Mouse (Mus musculus): ENCODE measurements around the gene Tbc1d8.

Gene Tbc1d8

GRCm38 (mm10) chr1:39381017-39381416, 97.5 kb downstream of the Tbc1d8 start:
- Histone ChIP-seq H3K36me3 (ENCODE audit: control insufficient read depth, insufficient read depth, low read length, poor library complexity, severe bottlenecking) (no peaks in the 10 kb centered on the region), H3K27me3 (ENCODE audit: control insufficient read depth, insufficient read depth, low read length, poor library complexity, severe bottlenecking) (no peaks in the 10 kb centered on the region)
- DNase-seq (ENCODE audit: low read depth, low spot score): no peak

- H3K27me3 ChIP-seq (ENCODE audit: control insufficient read depth, insufficient read depth, low read length, poor library complexity, severe bottlenecking): no peaks in the 10 kb centered on the region
- H3K36me3 ChIP-seq (ENCODE audit: control insufficient read depth, insufficient read depth, low read length, poor library complexity, severe bottlenecking): no peaks in the 10 kb centered on the region
- DNase-seq (ENCODE audit: low read depth, low spot score): no peak
Measured at GRCm38 (mm10) chr1:39379021-39379420, 99.5 kb downstream of the Tbc1d8 start.

DNA sequence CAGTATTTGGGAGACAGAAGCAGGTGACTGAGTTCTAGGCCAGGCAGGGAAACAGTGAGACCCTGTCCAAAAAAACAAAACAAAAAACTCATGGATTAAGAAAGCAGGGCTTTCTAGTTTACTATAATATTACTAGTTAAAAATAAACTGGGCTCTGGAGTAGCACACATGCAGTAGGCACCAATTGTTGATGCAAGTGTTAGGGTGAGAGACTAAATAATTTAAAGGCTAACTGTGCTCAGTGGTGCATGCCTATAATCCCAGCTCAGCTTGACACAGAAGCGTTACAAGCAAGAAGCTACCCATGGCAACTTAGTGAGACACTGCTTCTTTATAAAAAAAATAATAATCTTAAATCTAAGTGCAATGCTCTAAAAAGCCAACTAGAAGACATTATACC, 100.0 kb downstream of the Tbc1d8 start:
- no peaks in the 10 kb centered on the region; the same call in 1 of the 2 replicates for H3K36me3 ChIP-seq (ENCODE audit: control insufficient read depth, insufficient read depth, low read length, poor library complexity, severe bottlenecking)
- H3K27me3 ChIP-seq (ENCODE audit: control insufficient read depth, insufficient read depth, low read length, poor library complexity, severe bottlenecking): no peaks in the 10 kb centered on the region
- DNase-seq (ENCODE audit: low read depth, low spot score): no peak

GRCm38 (mm10) chr1:39376726-39377240, 101.8 kb downstream of the Tbc1d8 start:
- no peak for DNase-seq (ENCODE audit: low read depth, low spot score)
- H3K27me3 ChIP-seq (ENCODE audit: control insufficient read depth, insufficient read depth, low read length, poor library complexity, severe bottlenecking): no peaks in the 10 kb centered on the region
- H3K36me3 ChIP-seq (ENCODE audit: control insufficient read depth, insufficient read depth, low read length, poor library complexity, severe bottlenecking): peaks cover 1% of the 10 kb centered on the region

DNA sequence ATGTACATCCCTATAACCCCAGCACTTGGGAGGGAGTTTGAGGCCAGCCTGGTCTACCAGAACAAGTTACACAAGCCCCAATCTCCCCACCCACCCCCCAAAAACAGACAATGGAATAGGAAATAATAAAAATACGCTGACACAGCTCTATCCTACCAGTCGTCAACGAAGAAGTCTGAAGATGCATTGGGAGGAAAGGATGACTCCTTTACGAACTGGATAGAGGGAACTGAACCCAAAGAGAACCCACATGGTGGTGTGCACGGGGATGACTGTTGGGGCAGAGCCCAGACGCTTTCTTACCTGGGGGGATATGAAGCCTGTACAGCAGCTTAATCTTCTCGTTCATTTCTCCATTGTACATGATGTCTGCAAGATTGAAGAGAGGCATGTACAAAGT, 102.4 kb downstream of the Tbc1d8 start:
- Histone ChIP-seq H3K27me3 (ENCODE audit: control insufficient read depth, insufficient read depth, low read length, poor library complexity, severe bottlenecking) (no peaks in the 10 kb centered on the region), H3K36me3 (ENCODE audit: control insufficient read depth, insufficient read depth, low read length, poor library complexity, severe bottlenecking) (peaks cover 3% of the 10 kb centered on the region)
- no peak for DNase-seq (ENCODE audit: low read depth, low spot score)

DNA sequence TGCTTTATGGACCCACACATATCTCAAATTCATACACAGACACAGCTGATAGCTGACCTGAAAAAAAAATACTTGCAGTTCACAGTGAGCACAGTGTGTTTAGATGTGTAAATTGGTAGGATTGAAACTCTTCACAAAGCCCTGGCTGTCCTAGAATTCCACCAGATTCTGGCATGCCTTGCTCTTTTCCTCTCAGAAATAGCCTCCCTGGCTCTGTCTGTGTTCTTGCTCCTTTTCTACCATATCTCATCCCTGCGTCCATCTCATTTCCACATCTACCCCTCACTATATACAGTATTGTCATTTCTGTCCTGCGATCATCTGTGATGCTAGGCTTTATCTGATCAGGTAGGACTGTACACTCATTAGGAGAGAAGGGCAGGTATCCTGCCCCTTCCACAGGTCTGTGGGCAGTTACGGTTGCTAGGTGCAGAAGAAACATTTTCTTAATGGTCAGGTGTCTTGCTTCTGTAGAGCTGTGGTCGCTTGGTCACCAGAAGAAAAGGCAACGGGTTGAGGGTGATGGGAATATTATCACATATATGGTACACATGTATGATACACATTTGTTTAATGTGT, 104.2 kb downstream of the Tbc1d8 start:
- no peak for DNase-seq (ENCODE audit: low read depth, low spot score)
- Histone ChIP-seq H3K36me3 (ENCODE audit: control insufficient read depth, insufficient read depth, low read length, poor library complexity, severe bottlenecking) (peaks cover 7% of the 10 kb centered on the region), H3K27me3 (ENCODE audit: control insufficient read depth, insufficient read depth, low read length, poor library complexity, severe bottlenecking) (no peaks in the 10 kb centered on the region)

GRCm38 (mm10) chr1:39373378-39373777, 105.2 kb downstream of the Tbc1d8 start:
- no peak for DNase-seq (ENCODE audit: low read depth, low spot score)
- peaks cover 7% of the 10 kb centered on the region for H3K36me3 ChIP-seq (ENCODE audit: control insufficient read depth, insufficient read depth, low read length, poor library complexity, severe bottlenecking)
- no peaks in the 10 kb centered on the region for H3K27me3 ChIP-seq (ENCODE audit: control insufficient read depth, insufficient read depth, low read length, poor library complexity, severe bottlenecking)

DNA sequence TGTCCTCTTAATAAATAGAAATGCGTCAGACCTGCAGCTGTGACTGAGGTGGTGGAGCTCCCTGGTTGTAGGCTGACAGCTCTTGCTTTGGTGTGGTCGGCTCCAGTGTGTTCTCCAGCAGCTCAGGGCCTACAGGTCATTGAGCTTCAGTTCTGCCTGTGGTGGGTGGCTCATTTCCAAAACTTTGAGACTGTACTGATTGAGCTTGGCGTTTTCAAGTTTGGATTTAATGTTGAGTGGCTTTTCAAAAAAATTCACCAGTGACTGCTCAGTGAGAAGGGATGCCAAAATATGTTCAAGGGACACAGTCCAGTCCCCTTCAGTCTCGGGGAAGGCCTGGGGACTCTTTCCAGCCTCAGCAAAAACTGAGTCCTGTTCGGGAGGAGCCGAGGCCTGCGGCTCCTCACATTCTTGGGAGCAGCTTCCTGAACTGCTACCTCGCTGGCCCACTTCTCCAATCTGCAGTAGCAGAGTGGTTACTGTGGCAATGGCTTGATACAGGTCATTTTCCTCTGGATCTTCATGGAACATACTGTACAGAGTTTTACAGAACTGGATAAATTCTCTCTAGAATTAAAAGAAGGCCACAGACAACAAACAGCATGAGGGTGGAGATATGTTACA, 106.2 kb downstream of the Tbc1d8 start:
- Histone ChIP-seq H3K27me3 (ENCODE audit: control insufficient read depth, insufficient read depth, low read length, poor library complexity, severe bottlenecking) (no peaks in the 10 kb centered on the region), H3K36me3 (ENCODE audit: control insufficient read depth, insufficient read depth, low read length, poor library complexity, severe bottlenecking) (peaks cover 7% of the 10 kb centered on the region)
- no peak for DNase-seq (ENCODE audit: low read depth, low spot score)

- peaks cover 7% of the 10 kb centered on the region for H3K36me3 ChIP-seq (ENCODE audit: control insufficient read depth, insufficient read depth, low read length, poor library complexity, severe bottlenecking)
- H3K27me3 ChIP-seq (ENCODE audit: control insufficient read depth, insufficient read depth, low read length, poor library complexity, severe bottlenecking): peaks cover 2% of the 10 kb centered on the region; the same call in 1 of the 2 replicates
- no peak for DNase-seq (ENCODE audit: low read depth, low spot score)
Measured at GRCm38 (mm10) chr1:39370431-39370830, 108.1 kb downstream of the Tbc1d8 start.

DNA sequence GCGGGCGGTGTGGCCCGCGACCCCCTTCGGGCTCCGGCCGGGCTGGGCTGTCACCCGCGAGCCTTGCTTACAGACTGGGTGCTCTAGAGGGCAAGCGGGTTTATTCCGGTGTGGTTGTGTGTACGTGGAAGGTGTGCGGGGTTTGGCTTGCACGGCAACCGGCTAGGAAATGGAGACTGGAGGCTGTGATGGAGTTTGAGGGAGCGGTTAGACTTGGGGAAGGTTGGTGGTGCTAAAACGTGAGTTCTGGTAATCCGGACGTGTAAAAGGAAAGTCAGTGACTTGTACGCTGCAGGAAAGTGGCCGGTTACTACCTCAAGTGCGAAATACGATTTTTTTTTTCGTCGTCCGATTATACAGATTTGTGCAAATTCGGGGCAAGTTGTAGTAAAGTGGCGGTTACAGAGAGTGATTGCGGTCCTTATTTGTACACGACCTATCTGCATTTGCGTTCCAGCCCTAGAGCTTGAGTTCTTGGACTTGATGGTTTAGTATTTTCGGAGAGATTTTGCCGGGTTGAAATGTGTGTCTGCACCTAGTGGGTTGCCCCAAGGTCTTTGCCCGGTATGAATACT, 110.2 kb downstream of the Tbc1d8 start:
- DNase-seq (ENCODE audit: low read depth, low spot score): peak; percentile 32
- Histone ChIP-seq H3K27me3 (ENCODE audit: control insufficient read depth, insufficient read depth, low read length, poor library complexity, severe bottlenecking) (peaks cover 2% of the 10 kb centered on the region; the same call in 1 of the 2 replicates), H3K36me3 (ENCODE audit: control insufficient read depth, insufficient read depth, low read length, poor library complexity, severe bottlenecking) (peaks cover 7% of the 10 kb centered on the region; the same call in 1 of the 2 replicates)

DNA sequence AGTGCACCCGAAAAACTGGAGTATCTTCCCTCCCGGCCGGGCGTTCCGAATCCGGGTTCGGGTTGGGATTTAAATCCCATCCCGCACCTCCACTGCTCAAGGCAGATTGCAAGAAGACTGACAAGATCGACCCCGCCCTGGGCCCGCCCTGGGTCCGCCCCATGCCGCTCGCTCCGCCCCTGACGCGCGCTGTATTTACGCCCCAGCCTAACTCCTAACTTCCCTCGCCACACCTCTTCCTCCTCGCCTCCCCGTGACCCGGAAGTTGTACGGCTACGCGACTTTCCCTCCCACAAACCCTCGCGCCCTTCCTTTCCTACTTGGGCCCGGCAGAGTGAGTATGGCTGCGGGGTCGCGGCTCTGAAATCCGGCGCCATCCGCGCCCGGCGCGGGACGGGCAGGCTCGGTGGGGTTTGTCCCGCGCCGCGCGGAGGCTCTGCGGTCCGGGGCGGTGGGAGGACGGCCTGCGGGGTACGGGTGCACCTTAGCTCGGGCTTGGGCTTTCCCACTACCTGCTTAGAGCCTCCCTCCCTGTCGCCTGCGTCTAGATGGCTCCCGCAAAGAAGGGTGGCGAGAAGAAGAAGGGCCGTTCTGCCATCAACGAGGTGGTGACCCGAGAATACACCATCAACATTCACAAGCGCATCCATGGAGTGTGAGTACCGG, 110.8 kb downstream of the Tbc1d8 start, which contains the start of gene Rpl31:
Gene Rpl31, plus strand, starts transcription at position 242 of the 666 bp plus-strand sequence.
- peak; percentile 96 for DNase-seq (ENCODE audit: low read depth, low spot score)
- Histone ChIP-seq H3K36me3 (ENCODE audit: control insufficient read depth, insufficient read depth, low read length, poor library complexity, severe bottlenecking) (peaks cover 7% of the 10 kb centered on the region; the same call in 1 of the 2 replicates), H3K27me3 (ENCODE audit: control insufficient read depth, insufficient read depth, low read length, poor library complexity, severe bottlenecking) (peaks cover 2% of the 10 kb centered on the region; the same call in 1 of the 2 replicates)

GRCm38 (mm10) chr1:39367045-39367444, 111.5 kb downstream of the Tbc1d8 start:
- peaks cover 2% of the 10 kb centered on the region; the same call in 1 of the 2 replicates for H3K27me3 ChIP-seq (ENCODE audit: control insufficient read depth, insufficient read depth, low read length, poor library complexity, severe bottlenecking)
- H3K36me3 ChIP-seq (ENCODE audit: control insufficient read depth, insufficient read depth, low read length, poor library complexity, severe bottlenecking): peaks cover 6% of the 10 kb centered on the region; the same call in 1 of the 2 replicates
- no peak for DNase-seq (ENCODE audit: low read depth, low spot score)

GRCm38 (mm10) chr1:39365562-39365961, 113.0 kb downstream of the Tbc1d8 start:
- H3K27me3 ChIP-seq (ENCODE audit: control insufficient read depth, insufficient read depth, low read length, poor library complexity, severe bottlenecking): peaks cover 2% of the 10 kb centered on the region; the same call in 1 of the 2 replicates
- no peak for DNase-seq (ENCODE audit: low read depth, low spot score)
- peaks cover 3% of the 10 kb centered on the region; the same call in 1 of the 2 replicates for H3K36me3 ChIP-seq (ENCODE audit: control insufficient read depth, insufficient read depth, low read length, poor library complexity, severe bottlenecking)

GRCm38 (mm10) chr1:39362515-39362893, 116.1 kb downstream of the Tbc1d8 start:
- no peak for DNase-seq (ENCODE audit: low read depth, low spot score)
- no peaks in the 10 kb centered on the region for H3K36me3 ChIP-seq (ENCODE audit: control insufficient read depth, insufficient read depth, low read length, poor library complexity, severe bottlenecking)
- peaks cover 2% of the 10 kb centered on the region; the same call in 1 of the 2 replicates for H3K27me3 ChIP-seq (ENCODE audit: control insufficient read depth, insufficient read depth, low read length, poor library complexity, severe bottlenecking)
